In genomic region chrX:99442778-99443527, GRCm38 (mm10) we compare ENCODE assay signal across 9 mouse cellular contexts. TPM values are rescaled to one million over a fixed set of nuclear protein-coding genes. Genes with fewer than 3 reads are reported as not detected.
DNase-seq lines count a peak whose midpoint lies in the region; ATAC-seq and TF ChIP-seq lines count a peak whose summit lies in the region.
"Had no signal": no experiment of that assay in that cellular context is flagged by ENCODE, and none has a peak within 500 bp of the region (broad histone marks: within the 10 kb centered on the region; RNA-seq: fewer than 3 reads in every experiment).

No protein-coding gene starts in this region.

- H3K4me1 ChIP-seq in neural tube, embryonic 11.5 days (ENCODE audit: control insufficient read depth, insufficient read depth, low read length): no peaks in the 10 kb centered on the region
- no peaks in the 10 kb centered on the region for H3K4me1 ChIP-seq in forebrain, postnatal 0 days (ENCODE audit: insufficient read depth)
- H3K4me1 ChIP-seq in limb, embryonic 15.5 days: peaks cover 15% of the 10 kb centered on the region; the same call in 1 of the 2 replicates
- 0 out of 2 replicates have a peak, but pooled peaks cover under 1% of the 10 kb centered on the region for H3K4me1 ChIP-seq in stomach, embryonic 15.5 days

- no peak overlapping the region for H3K9ac ChIP-seq in neural tube, embryonic 11.5 days (ENCODE audit: low read length)
- H3K9ac ChIP-seq in forebrain, postnatal 0 days: no peak overlapping the region
- H3K9ac ChIP-seq in limb, embryonic 15.5 days: no peak overlapping the region
- no peak overlapping the region for H3K9ac ChIP-seq in stomach, embryonic 15.5 days

- H3K4me2 ChIP-seq in neural tube, embryonic 11.5 days (ENCODE audit: low read depth): no peak overlapping the region
- H3K4me2 ChIP-seq in forebrain, postnatal 0 days (ENCODE audit: low read depth): peak overlapping the region; percentile 26; the same call in 1 of the 2 replicates
- 0 out of 2 replicates have a peak overlapping the region, but pooled peaks have one; percentile 22 for H3K4me2 ChIP-seq in limb, embryonic 15.5 days
- peak overlapping the region; percentile 39 for H3K4me2 ChIP-seq in stomach, embryonic 15.5 days

- peak; percentile 45; the same call in 1 of the 2 replicates for ATAC-seq in neural tube, embryonic 11.5 days (ENCODE audit: insufficient read depth, low FRiP score, low TSS enrichment)
- ATAC-seq in forebrain, postnatal 0 days: peak; percentile 65; the same call in 1 of the 2 replicates
- ATAC-seq in limb, embryonic 15.5 days (ENCODE audit: insufficient number of reproducible peaks, low FRiP score, low TSS enrichment, low read depth): no peak
- ATAC-seq in stomach, embryonic 15.5 days (ENCODE audit: insufficient read depth, low FRiP score, low read depth): peak; percentile 35; the same call in 1 of the 2 replicates

- no peak for TF ChIP-seq CTCF in forebrain, postnatal 0 days (IDR thresholded peaks at IDR 0.05; ENCODE audit: low read depth)

- H3K9me3 ChIP-seq in neural tube, embryonic 11.5 days (ENCODE audit: control insufficient read depth, low read length): no peaks in the 10 kb centered on the region
- H3K9me3 ChIP-seq in forebrain, postnatal 0 days (ENCODE audit: low read length): no peaks in the 10 kb centered on the region
- no peaks in the 10 kb centered on the region for H3K9me3 ChIP-seq in limb, embryonic 15.5 days
- H3K9me3 ChIP-seq in stomach, embryonic 15.5 days: no peaks in the 10 kb centered on the region

- H3K4me3 ChIP-seq in neural tube, embryonic 11.5 days (ENCODE audit: low read depth, low read length): no peak overlapping the region
- H3K4me3 ChIP-seq in forebrain, postnatal 0 days (ENCODE audit: low read depth, low read length): no peak overlapping the region
- H3K4me3 ChIP-seq in limb, embryonic 15.5 days: no peak overlapping the region
- no peak overlapping the region for H3K4me3 ChIP-seq in stomach, embryonic 15.5 days (replicated peaks)
- H3K4me3 ChIP-seq: heart, adult 2 months had no signal

- WGBS in neural tube, embryonic 11.5 days: 20% methylated on average over 26 of the region's 38 CpGs
- 40% methylated on average over 36 of the region's 38 CpGs for WGBS in forebrain, postnatal 0 days
- WGBS in limb, embryonic 15.5 days: 29% methylated on average over 28 of the region's 38 CpGs
- 24% methylated on average over 28 of the region's 38 CpGs for WGBS in stomach, embryonic 15.5 days

- no peaks in the 10 kb centered on the region for H3K36me3 ChIP-seq in neural tube, embryonic 11.5 days (ENCODE audit: control insufficient read depth, insufficient read depth, low read length)
- H3K36me3 ChIP-seq in forebrain, postnatal 0 days (ENCODE audit: insufficient read depth): no peaks in the 10 kb centered on the region
- no peaks in the 10 kb centered on the region for H3K36me3 ChIP-seq in limb, embryonic 15.5 days
- H3K36me3 ChIP-seq in stomach, embryonic 15.5 days: no peaks in the 10 kb centered on the region

- 0 out of 2 replicates have a peak, but pooled peaks cover 3% of the 10 kb centered on the region for H3K27me3 ChIP-seq in neural tube, embryonic 11.5 days (ENCODE audit: control insufficient read depth, insufficient read depth, low read length)
- H3K27me3 ChIP-seq in forebrain, postnatal 0 days (ENCODE audit: insufficient read depth, low read length): no peaks in the 10 kb centered on the region
- peaks cover 30% of the 10 kb centered on the region for H3K27me3 ChIP-seq in limb, embryonic 15.5 days
- H3K27me3 ChIP-seq in stomach, embryonic 15.5 days (replicated peaks): 0 out of 2 replicates have a peak, but pooled peaks cover 3% of the 10 kb centered on the region

- no peak overlapping the region for H3K27ac ChIP-seq in neural tube, embryonic 11.5 days (ENCODE audit: low read depth, low read length)
- no peak overlapping the region for H3K27ac ChIP-seq in forebrain, postnatal 0 days (ENCODE audit: low read depth, low read length)
- peak overlapping the region; percentile 61 for H3K27ac ChIP-seq in limb, embryonic 15.5 days
- peak overlapping the region; percentile 78 for H3K27ac ChIP-seq in stomach, embryonic 15.5 days
- H3K27ac ChIP-seq: heart, adult 2 months had no signal

- peak; percentile 27 for DNase-seq in neural tube, embryonic 11.5 days (ENCODE audit: low spot score)
- DNase-seq in neural tube, embryonic 10.5 days (ENCODE audit: extremely low spot score, low spot score): no peak
- DNase-seq in forebrain, postnatal 0 days: no peak
- no peak for DNase-seq in layer of hippocampus, postnatal 10 days (ENCODE audit: low spot score in 2 of 2)
- DNase-seq in gastrocnemius, postnatal 25 days: no peak
- DNase-seq in right cerebral cortex, postnatal 25 days: no peak

RNA-seq across cellular contexts. Expression of gene Pja1, which starts 28.1 kb away (rescaled TPM):
- polyA plus RNA-seq in neural tube, embryonic 11.5 days (2014; fragmentation: Nextera tagmentation; extraction: Ambion mirVana): 207 and 232 TPM in 2 replicates
- total RNA-seq in forebrain, postnatal 0 days (2014; rRNA removed): 270 and 285 TPM in 2 replicates
- polyA plus RNA-seq in forebrain, postnatal 0 days (2015; fragmentation: Nextera tagmentation; extraction: Ambion mirVana): 378 and 395 TPM in 2 replicates
- 153 and 167 TPM in 2 replicates for polyA plus RNA-seq in limb, embryonic 15.5 days (2015; fragmentation: Nextera tagmentation; extraction: Ambion mirVana)
- polyA plus RNA-seq in stomach, embryonic 15.5 days (2015; fragmentation: Nextera tagmentation; extraction: Ambion mirVana): 149 TPM in 2 replicates
- total RNA-seq in layer of hippocampus, postnatal 10 days (2021): 100 to 1,000 TPM; 181 to 185 TPM
- 10 to 100 TPM; 12.9 to 14.8 TPM for total RNA-seq in gastrocnemius, postnatal 25 days (2021)

Comparison
In these comparisons a context has a peak if more than half of its experiments do, and no peak if none do; other contexts are left out.
1. H3K27ac ChIP-seq: peak in limb, embryonic 15.5 days (single experiment) and stomach, embryonic 15.5 days (single experiment); none in neural tube, embryonic 11.5 days (single experiment) and forebrain, postnatal 0 days (single experiment).